Mouse (Mus musculus) olfactory bulb, adult 2 months (tissue): ENCODE measurements around the gene Dlgap1.

Experiments used
- CTCF ChIP-seq: fragments of 200-500 bp; IDR thresholded peaks from 2 replicates; pipeline ENCODE4 v1.5.1; 2012; ENCODE audit warnings: low read depth, mild to moderate bottlenecking, low read length, moderate library complexity; ENCODE audit not compliant: insufficient read depth
- POLR2A ChIP-seq: fragments of 200-500 bp; IDR thresholded peaks from 2 replicates; pipeline ENCODE4 v1.6.1; 2012; ENCODE audit warnings: mild to moderate bottlenecking, low read depth, low read length, moderate library complexity; ENCODE audit not compliant: insufficient read depth

DNA sequence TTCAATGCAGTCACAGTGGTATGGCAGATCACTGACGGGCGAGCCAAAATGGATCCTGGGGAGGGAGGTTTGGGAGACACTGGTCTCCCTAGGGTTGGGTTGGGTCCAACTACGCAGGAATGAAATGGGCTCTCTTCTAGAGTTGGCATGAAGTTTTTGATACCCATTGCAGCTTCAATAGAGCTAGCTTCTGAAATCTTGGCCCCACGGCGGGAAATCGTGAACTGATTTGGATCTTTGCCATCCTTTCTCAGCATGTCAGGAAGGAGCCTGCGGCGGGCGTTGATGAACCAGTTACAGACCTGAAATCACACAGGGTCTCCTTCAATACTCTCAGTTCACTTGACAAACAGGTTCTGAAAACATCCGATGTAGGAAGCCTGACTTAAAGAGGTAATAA is 876.1 kb downstream of the Dlgap1 start:
- TF ChIP-seq CTCF (no peak), POLR2A (no peak)
